Mouse (Mus musculus): ENCODE measurements at regions not wholly inside any gene's neighbourhood (a gene's known extent, or its start where the extent isn't known, plus 50 kb on each side); places are given as distances from the start of the nearest gene placed in this dataset.
"Not testable (repeated sequence)": the region's sequence is repeated elsewhere in the genome, so short reads cannot be mapped to it uniquely, and the experiment has no call there.

DNA sequence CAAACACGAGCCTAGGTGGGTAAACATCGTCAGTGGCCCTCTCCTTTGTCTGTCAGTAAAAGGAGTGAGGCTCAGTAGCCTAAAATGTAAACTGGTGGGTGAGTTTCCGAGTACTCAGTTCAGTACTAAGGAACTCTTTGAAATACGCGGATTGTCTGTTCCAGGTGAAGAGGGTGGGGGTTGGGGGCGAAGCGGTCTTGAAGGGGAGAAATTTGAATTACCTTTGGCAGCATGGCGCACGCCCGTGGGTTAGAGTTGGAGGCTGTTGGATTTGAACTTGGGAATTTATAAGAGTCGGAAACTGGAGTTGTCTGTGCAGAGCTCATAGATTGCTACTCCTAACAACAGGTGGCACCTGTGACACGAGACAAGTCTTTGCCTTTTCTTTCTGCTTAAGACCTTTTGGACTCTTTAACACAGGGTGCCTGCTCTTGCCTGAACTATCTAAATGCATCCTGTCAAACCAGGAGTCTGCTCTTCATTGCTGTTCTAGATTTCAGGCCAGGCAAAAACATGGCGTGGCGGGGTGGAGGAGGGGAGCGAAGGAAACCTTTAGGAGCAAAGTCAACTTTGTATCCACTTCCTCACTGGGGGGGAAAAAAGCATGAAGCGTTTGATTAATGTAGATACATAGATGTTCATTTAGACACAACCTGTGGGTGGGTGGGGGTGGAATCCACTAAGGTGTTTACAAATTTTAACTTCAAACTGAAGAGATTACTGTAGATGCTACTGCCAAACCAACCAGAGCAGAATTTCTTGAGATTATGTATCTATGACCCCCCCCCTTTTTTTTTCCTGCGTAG is 89.0 kb upstream of the Rpl34 start:
- peak; percentile 39 for DNase-seq (ENCODE audit: low spot score)

GRCm38 (mm10) chr3:130818467-130819030 is 88.4 kb upstream of the Rpl34 start:
- peak; percentile 96 for DNase-seq (ENCODE audit: low spot score)

DNA sequence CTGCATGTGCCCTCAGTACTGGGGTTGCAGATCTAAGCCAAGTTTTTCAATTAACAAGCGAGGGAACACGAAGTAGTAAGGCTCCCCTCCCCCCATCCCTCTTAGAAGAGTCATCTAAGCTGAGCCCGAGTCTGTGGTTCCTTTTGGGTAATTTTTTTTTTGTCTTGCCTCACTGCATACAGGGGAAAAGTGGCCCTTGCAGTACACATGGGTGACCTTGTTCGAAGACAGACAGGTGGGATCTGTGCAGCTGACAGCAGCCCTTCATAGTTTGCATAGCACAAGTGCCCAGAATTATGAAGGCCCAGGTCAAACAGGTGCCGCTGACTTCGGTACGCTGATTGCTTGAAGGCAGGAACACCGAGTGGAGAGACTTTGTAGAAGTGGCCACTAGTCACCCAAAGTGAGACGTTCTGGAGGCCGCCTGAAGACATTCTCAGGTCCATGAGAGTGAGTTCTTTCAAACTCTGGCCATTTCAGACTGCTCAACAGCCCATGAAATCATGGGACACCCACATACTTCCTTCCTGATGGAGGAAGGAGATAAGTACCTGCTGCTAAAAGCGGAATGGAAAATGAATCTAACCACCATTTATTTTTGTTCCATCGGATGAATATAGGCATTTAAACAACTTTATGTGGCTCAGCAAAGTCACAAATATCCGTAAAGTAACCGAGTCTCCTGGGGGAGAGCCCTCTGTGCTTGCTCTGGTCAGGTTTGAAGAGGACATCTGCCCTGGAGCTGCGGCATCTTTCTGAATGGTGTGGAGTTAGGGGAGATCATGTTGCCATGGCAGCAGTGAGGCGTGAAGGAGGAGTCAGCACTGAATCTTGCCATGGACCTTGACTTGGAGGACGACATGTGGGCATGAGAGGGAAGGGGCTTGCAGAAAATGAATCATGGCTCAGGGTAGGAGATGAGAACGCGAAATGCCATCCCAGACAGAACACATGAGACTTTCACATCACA is 79.8 kb upstream of the Rpl34 start:
- DNase-seq (ENCODE audit: low spot score) = no peak

GRCm38 (mm10) chr3:130805345-130805744 is 75.1 kb upstream of the Rpl34 start:
- DNase-seq (ENCODE audit: low spot score) = no peak

DNA sequence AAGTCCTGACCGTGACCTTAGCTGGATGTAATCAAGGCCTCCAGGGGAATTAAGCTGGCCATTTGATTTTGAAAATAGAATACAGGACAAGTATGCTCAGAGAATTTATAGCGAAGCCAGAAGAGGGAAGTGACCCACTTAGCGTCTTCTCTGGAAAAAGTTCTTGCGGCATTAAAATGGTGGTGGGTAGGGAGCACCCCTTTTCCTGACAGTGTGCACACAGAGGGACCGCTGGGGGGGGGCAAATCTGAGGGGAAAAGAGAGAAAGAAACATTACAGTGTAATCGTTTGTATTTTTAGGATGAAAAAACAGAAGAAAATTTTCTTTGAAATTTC is 74.1 kb upstream of the Rpl34 start:
- DNase-seq (ENCODE audit: low spot score) = no peak

DNA sequence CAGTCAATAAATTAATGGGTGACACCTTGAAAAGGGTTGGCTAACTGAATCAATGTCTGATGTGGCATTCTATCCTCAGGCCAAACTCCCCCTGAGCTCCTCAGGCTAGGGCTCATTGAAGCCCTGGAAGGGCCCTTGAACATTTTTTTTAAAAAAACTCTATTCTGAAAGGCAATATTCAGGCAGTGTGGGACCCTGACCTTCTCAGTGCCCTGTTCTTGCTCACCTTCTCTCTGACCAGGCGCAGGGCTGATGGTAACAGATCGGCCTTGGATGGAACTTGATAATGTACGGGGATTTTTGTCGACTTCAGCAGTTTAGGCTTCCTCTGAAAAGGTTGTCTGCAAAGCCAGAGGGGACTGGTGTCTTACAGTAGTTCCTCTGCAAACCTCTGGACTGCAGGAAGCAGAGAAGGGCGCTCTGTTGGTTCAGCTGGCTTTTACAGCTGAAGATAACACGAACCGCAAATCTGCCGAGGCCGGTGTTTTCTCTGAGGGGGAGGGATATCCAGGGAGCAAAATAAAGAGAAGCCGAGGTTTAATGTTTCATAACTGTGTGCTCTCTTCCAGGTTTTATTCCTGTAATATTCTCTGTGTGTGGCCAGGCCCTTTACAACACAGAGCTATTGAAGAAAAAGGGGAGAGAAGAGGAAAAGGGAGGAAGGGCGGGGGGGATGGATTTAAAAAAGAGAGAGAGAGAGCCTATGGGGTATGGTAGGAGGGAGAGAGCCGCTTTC is 73.6 kb upstream of the Rpl34 start:
- no peak for DNase-seq (ENCODE audit: low spot score)

DNA sequence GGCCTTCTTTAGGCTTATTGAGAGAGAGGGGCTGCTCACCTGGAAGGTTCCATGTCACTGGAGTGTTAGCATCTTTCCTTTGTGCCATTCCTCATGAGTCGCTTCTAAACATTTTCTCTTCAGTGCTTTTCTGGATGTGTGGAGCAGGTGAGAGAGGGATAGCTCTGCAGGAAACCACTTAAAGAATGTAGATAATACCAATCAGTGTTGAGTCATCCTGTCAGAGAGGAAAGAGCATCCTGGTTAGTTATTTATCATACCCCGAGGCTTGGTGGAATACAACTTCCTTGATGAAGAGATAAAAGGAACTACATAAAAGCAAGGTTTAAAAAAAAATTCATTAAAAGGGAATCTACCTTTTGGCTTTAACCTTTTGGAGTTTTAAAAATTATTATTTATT is 69.8 kb upstream of the Rpl34 start:
- no peak for DNase-seq (ENCODE audit: low spot score)

GRCm38 (mm10) chr3:130797956-130798355 is 67.8 kb upstream of the Rpl34 start:
- DNase-seq (ENCODE audit: low spot score) = not testable (repeated sequence)

- DNase-seq (ENCODE audit: low spot score) = no peak
These were observed 66.3 kb upstream of the Rpl34 start for GRCm38 (mm10) chr3:130796531-130796930.

DNA sequence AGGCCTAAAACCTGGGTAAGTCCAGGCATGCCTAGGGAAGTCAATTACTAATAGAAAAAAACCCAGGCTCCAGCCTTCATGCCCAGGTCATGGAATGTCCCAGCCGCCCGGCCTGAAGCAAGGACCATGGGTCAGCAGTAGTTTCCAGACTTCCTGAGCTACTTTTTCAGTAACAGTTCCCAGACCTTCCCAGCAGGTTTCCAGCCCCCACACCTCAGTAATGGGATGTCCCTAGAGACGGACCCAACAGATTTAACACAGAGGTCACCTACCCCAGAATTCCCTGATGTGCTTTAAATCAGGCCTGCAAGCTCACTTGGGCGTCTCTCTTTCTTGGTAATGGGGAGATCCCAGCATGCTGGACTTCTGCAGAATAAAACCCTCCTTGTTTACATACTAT is 65.2 kb upstream of the Rpl34 start:
- no peak for DNase-seq (ENCODE audit: low spot score)

DNA sequence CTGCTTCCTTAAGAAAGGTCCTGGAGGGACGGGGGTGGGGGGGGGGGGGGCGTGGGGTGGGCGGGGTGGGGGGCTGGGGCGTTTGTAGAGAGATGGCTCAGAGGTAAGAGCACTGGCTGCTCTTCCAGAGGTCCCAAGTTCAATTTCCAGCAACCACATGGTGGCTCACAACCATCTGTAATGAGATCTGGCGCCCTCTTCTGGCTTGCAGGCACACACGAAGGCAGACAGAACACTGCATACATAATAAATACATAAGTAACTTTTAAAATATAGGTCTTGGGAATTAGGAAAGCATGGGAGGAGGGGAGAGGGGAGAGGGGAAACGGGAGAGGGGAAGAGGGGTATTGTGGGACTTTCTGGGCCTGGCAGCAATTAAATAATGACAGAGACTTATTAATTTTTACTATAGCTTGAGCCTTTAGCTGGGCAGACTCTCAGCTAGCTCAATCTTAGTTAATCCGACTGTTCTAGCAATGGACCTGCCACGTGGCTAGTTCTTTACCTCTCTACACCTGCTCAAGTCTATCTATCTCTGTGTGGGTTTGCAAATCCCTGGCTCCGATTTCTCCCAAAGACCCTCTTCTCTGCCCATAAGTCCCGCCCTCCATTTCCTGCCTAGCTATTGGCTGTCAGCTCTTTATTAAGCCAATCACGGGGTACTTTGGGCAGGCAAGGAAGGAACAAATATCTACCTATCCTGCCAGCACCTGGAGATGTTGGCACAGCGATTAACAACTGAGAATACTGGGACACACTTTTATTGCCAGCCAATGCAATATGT is 64.1 kb upstream of the Rpl34 start:
- no peak for DNase-seq (ENCODE audit: low spot score)

DNA sequence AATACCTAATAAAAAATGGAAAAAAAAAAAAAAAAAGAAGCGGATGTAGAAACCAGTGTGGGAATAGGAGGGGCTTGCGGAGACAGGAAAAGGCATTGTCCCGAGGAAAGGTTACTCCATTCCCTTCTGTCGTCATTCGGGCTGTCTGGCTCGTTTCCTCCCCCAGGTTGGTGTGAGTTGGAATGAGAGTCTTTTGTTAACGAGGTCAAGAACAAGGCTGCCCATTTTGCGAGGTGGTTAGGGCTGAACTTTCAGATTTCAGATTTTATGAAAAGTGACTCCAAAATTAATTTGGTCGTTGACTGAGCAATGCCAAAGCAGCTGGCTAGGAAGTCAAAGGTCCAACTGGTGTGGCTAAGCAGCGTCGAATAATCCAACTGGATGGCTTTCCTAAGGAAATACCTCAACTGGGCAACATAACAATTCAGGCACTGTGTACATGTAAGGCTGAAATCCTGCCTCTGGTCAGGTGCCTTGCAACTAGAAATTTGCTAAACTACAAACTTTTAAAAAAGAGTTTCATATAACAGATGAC is 50.6 kb upstream of the Rpl34 start:
- DNase-seq (ENCODE audit: low spot score) = no peak
